Mouse (Mus musculus) MEL (cell line): ENCODE results near the gene Trim10. TPM values are rescaled to one million over a fixed set of nuclear protein-coding genes. Genes with fewer than 3 reads are reported as not detected.
A peak's percentile ranks its signal among the peaks of the same experiment; 100 is the strongest.

Experiments
- DNase-seq: peaks from one replicate; pipeline ENCODE4 v3.0.0; 2011; ENCODE audit warnings: low read depth, low spot score
- H3K27ac ChIP-seq: 2 replicates; pipeline ENCODE4 v1.5.1; 2012; ENCODE audit warnings: low read depth, mild to moderate bottlenecking, control low read depth, low read length, moderate library complexity; ENCODE audit not compliant: control insufficient read depth
- H3K27me3 ChIP-seq, 2 experiments: fragments of 150-350 bp in 1 of 2; sonication (generic) in 1 of 2; 2 replicates each; pipeline ENCODE4 v1.6.1; 2012; ENCODE audit warnings: low read length in 2 of 2, mild to moderate bottlenecking in 2 of 2, improper control_type of control experiment in 1 of 2, moderate library complexity in 1 of 2; ENCODE audit not compliant: insufficient read depth in 2 of 2, control insufficient read depth in 1 of 2
- H3K36me3 ChIP-seq, 2 experiments: 2 replicates each; pipeline ENCODE4 v1.6.1; 2012 to 2014; ENCODE audit warnings: low read length in 2 of 2, improper control_type of control experiment in 1 of 2, inconsistent platforms in 1 of 2, mild to moderate bottlenecking in 1 of 2; ENCODE audit not compliant: insufficient read depth in 2 of 2, control insufficient read depth in 1 of 2
- H3K4me1 ChIP-seq, 2 experiments: fragments of 150-350 bp in 1 of 2; sonication (generic) in 1 of 2; 2 replicates each; pipeline ENCODE4 v1.6.1; 2012; ENCODE audit warnings: low read length in 2 of 2, improper control_type of control experiment in 1 of 2, mild to moderate bottlenecking in 1 of 2; ENCODE audit not compliant: insufficient read depth in 2 of 2, control insufficient read depth in 1 of 2
- H3K4me3 ChIP-seq, 2 experiments: fragments of 150-350 bp in 1 of 2; sonication (generic) in 1 of 2; 2 replicates each; pipeline ENCODE4 v1.5.1; 2012; ENCODE audit warnings: low read depth in 2 of 2, low read length in 2 of 2, mild to moderate bottlenecking in 2 of 2, moderate library complexity in 2 of 2, control low read depth in 1 of 2, improper control_type of control experiment in 1 of 2; ENCODE audit not compliant: control insufficient read depth in 1 of 2, insufficient read depth in 1 of 2
- H3K79me2 ChIP-seq: 2 replicates; pipeline ENCODE4 v1.6.1; 2012; ENCODE audit warnings: mild to moderate bottlenecking, low read length, moderate library complexity; ENCODE audit not compliant: control insufficient read depth, poor library complexity, insufficient read depth
- H3K9ac ChIP-seq: 2 replicates; pipeline ENCODE4 v1.6.1; 2012; ENCODE audit warnings: low read depth, mild to moderate bottlenecking, control low read depth, low read length, moderate library complexity; ENCODE audit not compliant: control insufficient read depth, poor library complexity, severe bottlenecking
- H3K9me3 ChIP-seq: fragments of 150-350 bp; sonication (generic); replicated peaks from 2 replicates; pipeline ENCODE4 v1.6.1; 2012; ENCODE audit warnings: mild to moderate bottlenecking, low read length, improper control_type of control experiment, moderate library complexity; ENCODE audit not compliant: insufficient read depth
- CTCF ChIP-seq, 3 experiments: IDR thresholded peaks in 2 of 3; conservative IDR thresholded peaks in 1 of 3; 2 replicates each; pipeline ENCODE4 v1.5.1; 2011 to 2012; ENCODE audit warnings: low read length in 3 of 3, low read depth in 2 of 3, mild to moderate bottlenecking in 2 of 3, improper control_type of control experiment in 1 of 3, inconsistent platforms in 1 of 3, mixed read lengths in 1 of 3, moderate library complexity in 1 of 3; ENCODE audit not compliant: control insufficient read depth in 1 of 3, insufficient read depth in 1 of 3, poor library complexity in 1 of 3, severe bottlenecking in 1 of 3
- E2F4 ChIP-seq: IDR thresholded peaks from 2 replicates; pipeline ENCODE4 v1.6.1; 2011; ENCODE audit warnings: low read depth, low read length, improper control_type of control experiment, borderline replicate concordance
- ELF1 ChIP-seq: IDR thresholded peaks from 2 replicates; pipeline ENCODE4 v1.6.1; 2014; ENCODE audit warnings: low read depth, mild to moderate bottlenecking, inconsistent platforms, low read length, improper control_type of control experiment, moderate library complexity
- EP300 ChIP-seq, 2 experiments: IDR thresholded peaks; 2 replicates each; pipeline ENCODE4 v1.6.1; 2011; ENCODE audit warnings: improper control_type of control experiment in 2 of 2, low read length in 2 of 2, low read depth in 1 of 2, mild to moderate bottlenecking in 1 of 2
- ETS1 ChIP-seq: IDR thresholded peaks from 2 replicates; pipeline ENCODE4 v1.6.1; 2012; ENCODE audit warnings: low read depth, mild to moderate bottlenecking, inconsistent platforms, low read length, improper control_type of control experiment, moderate library complexity
- GABPA ChIP-seq: IDR thresholded peaks from 2 replicates; pipeline ENCODE4 v1.6.1; 2012; ENCODE audit warnings: low read depth, mild to moderate bottlenecking, inconsistent platforms, low read length, improper control_type of control experiment, moderate library complexity
- KAT2A ChIP-seq: conservative IDR thresholded peaks from 2 replicates; pipeline ENCODE4 v1.6.1; 2012; ENCODE audit warnings: low read depth, low read length, improper control_type of control experiment, inconsistent platforms
- MAFK ChIP-seq: IDR thresholded peaks from 2 replicates; pipeline ENCODE4 v1.6.1; 2011; ENCODE audit warnings: low read depth, mild to moderate bottlenecking, low read length, improper control_type of control experiment, borderline replicate concordance
- MAZ ChIP-seq: IDR thresholded peaks from 2 replicates; pipeline ENCODE4 v1.6.1; 2012; ENCODE audit warnings: low read depth, mild to moderate bottlenecking, inconsistent platforms, low read length, improper control_type of control experiment
- MEF2A ChIP-seq: IDR thresholded peaks from 2 replicates; pipeline ENCODE4 v1.6.1; 2014; ENCODE audit warnings: low read depth, mild to moderate bottlenecking, inconsistent platforms, low read length, improper control_type of control experiment; ENCODE audit not compliant: poor library complexity, insufficient replicate concordance, severe bottlenecking; ENCODE audit errors: extremely low read depth
- MXI1 ChIP-seq: IDR thresholded peaks from 2 replicates; pipeline ENCODE4 v1.6.1; 2011; ENCODE audit warnings: mild to moderate bottlenecking, low read depth, low read length, improper control_type of control experiment
- MYB ChIP-seq: IDR thresholded peaks from 2 replicates; pipeline ENCODE4 v1.6.1; 2011; ENCODE audit warnings: mild to moderate bottlenecking, low read depth, low read length, improper control_type of control experiment
- MYC ChIP-seq: IDR thresholded peaks from 2 replicates; pipeline ENCODE4 v1.6.1; 2011; ENCODE audit warnings: low read depth, mild to moderate bottlenecking, low read length, improper control_type of control experiment, moderate library complexity
- NRF1 ChIP-seq: IDR thresholded peaks from 2 replicates; pipeline ENCODE4 v1.6.1; 2014; ENCODE audit warnings: low read depth, mild to moderate bottlenecking, inconsistent platforms, low read length, improper control_type of control experiment, moderate library complexity; ENCODE audit not compliant: poor library complexity, insufficient read depth, severe bottlenecking
- RAD21 ChIP-seq: IDR thresholded peaks from 2 replicates; pipeline ENCODE4 v1.6.1; 2011; ENCODE audit warnings: mild to moderate bottlenecking, low read depth, low read length, improper control_type of control experiment
- RCOR1 ChIP-seq: IDR thresholded peaks from 2 replicates; pipeline ENCODE4 v1.6.1; 2012; ENCODE audit warnings: low read depth, mild to moderate bottlenecking, inconsistent platforms, low read length, improper control_type of control experiment
- SIN3A ChIP-seq: IDR thresholded peaks from 2 replicates; pipeline ENCODE4 v1.6.1; 2012; ENCODE audit warnings: low read length, improper control_type of control experiment, inconsistent platforms
- SMC3 ChIP-seq: IDR thresholded peaks from 2 replicates; pipeline ENCODE4 v1.6.1; 2011; ENCODE audit warnings: low read depth, low read length, improper control_type of control experiment
- TBP ChIP-seq: IDR thresholded peaks from 2 replicates; pipeline ENCODE4 v1.8.0; 2011; ENCODE audit warnings: low read depth, low read length, improper control_type of control experiment
- TCF12 ChIP-seq: IDR thresholded peaks from 2 replicates; pipeline ENCODE4 v1.6.1; 2014; ENCODE audit warnings: low read depth, mild to moderate bottlenecking, inconsistent platforms, low read length, improper control_type of control experiment, moderate library complexity
- UBTF ChIP-seq: IDR thresholded peaks from 2 replicates; pipeline ENCODE4 v1.6.1; 2012; ENCODE audit warnings: low read depth, mild to moderate bottlenecking, inconsistent platforms, low read length, improper control_type of control experiment, moderate library complexity, borderline replicate concordance; ENCODE audit not compliant: insufficient read depth
- USF1 ChIP-seq: IDR thresholded peaks from 2 replicates; pipeline ENCODE4 v1.6.1; 2014; ENCODE audit warnings: low read depth, mild to moderate bottlenecking, inconsistent platforms, low read length, improper control_type of control experiment, moderate library complexity
- ZC3H11A ChIP-seq: IDR thresholded peaks from 2 replicates; pipeline ENCODE4 v1.6.1; 2012; ENCODE audit warnings: low read depth, mild to moderate bottlenecking, inconsistent platforms, low read length, improper control_type of control experiment
- polyA plus RNA-seq, 2 experiments: library from polyadenylated mRNA; stranded (reverse) in 1 of 2; unstranded in 1 of 2; fragments of >175 nt in 1 of 2; fragments of >200 nt in 1 of 2; gene quantifications; 2 replicates each; pipeline versions ENCODE4 v1.2.1 to v1.2.4; 2012; ENCODE audit warnings: low replicate concordance in 2 of 2, low read depth in 1 of 2; ENCODE audit not compliant: insufficient read length in 2 of 2, insufficient read depth in 1 of 2, missing spikeins in 1 of 2
- total RNA-seq: library from RNA; depleted of rRNA; stranded (reverse); fragments of 300-350 nt; gene quantifications from 2 replicates; pipeline ENCODE4 v1.2.3, GENCODE M21; 2012

Gene Trim10
- total and polyA plus RNA-seq, 3 experiments, result 30.2 to 30.4 TPM; not detected in 1

GRCm38 (mm10) chr17:36900001-36900400 lies 30.6 kb downstream of the Trim10 start:
- Histone ChIP-seq H3K27me3 (no peaks in the 10 kb centered on the region; a peak in 3 of 4 replicates), H3K36me3 (no peaks in the 10 kb centered on the region), H3K4me1 (no peaks in the 10 kb centered on the region), H3K9ac (no peak overlapping the region), H3K4me3 (no peak overlapping the region), H3K79me2 (no peaks in the 10 kb centered on the region), H3K27ac (no peak overlapping the region), H3K9me3 (no peaks in the 10 kb centered on the region)
- TF ChIP-seq KAT2A, result no peak
- TF ChIP-seq EP300 (IDR thresholded peaks at IDR 0.05; ENCODE audit: low read depth in 1 of 2, low read length in 2 of 2), result no peak
- DNase-seq, result no peak

- Histone ChIP-seq H3K9ac (no peak overlapping the region), H3K4me1 (no peaks in the 10 kb centered on the region), H3K79me2 (no peaks in the 10 kb centered on the region), H3K4me3 (no peak overlapping the region), H3K27me3 (no peaks in the 10 kb centered on the region; a peak in 3 of 4 replicates), H3K36me3 (no peaks in the 10 kb centered on the region), H3K9me3 (no peaks in the 10 kb centered on the region), H3K27ac (no peak overlapping the region)
- DNase-seq, result no peak
- TF ChIP-seq RAD21, result peak; percentile 7
- no peak for TF ChIP-seq MAFK
- no peak for TF ChIP-seq ETS1
- TF ChIP-seq CTCF (IDR thresholded peaks at IDR 0.05 in 2 of 3, conservative IDR thresholded peaks at IDR 0.05 in 1 of 3; ENCODE audit: control insufficient read depth in 1 of 3, insufficient read depth in 1 of 3, low read depth in 2 of 3, low read length in 3 of 3, poor library complexity in 1 of 3, severe bottlenecking in 1 of 3), result peak in 2 of 3 experiments; percentile 5 to 32; a peak in 2 of 6 replicates
- TF ChIP-seq MEF2A, result no peak
- TF ChIP-seq SMC3, result peak; percentile 41
- TF ChIP-seq, all 39 proteins: peak for 3
Observed at GRCm38 (mm10) chr17:36900691-36901090, 31.3 kb downstream of the Trim10 start.

GRCm38 (mm10) chr17:36903651-36904050 lies 34.3 kb downstream of the Trim10 start:
- TF ChIP-seq CTCF (IDR thresholded peaks at IDR 0.05 in 2 of 3, conservative IDR thresholded peaks at IDR 0.05 in 1 of 3; ENCODE audit: control insufficient read depth in 1 of 3, insufficient read depth in 1 of 3, low read depth in 2 of 3, low read length in 3 of 3, poor library complexity in 1 of 3, severe bottlenecking in 1 of 3), result no peak
- TF ChIP-seq ZC3H11A, result no peak
- no peak for TF ChIP-seq RCOR1
- TF ChIP-seq SIN3A, result no peak
- TF ChIP-seq UBTF, result no peak
- TF ChIP-seq MYC, result no peak
- TF ChIP-seq NRF1, result no peak
- TF ChIP-seq TBP, result no peak
- TF ChIP-seq MAZ, result no peak
- TF ChIP-seq MXI1, result no peak
- no peak for TF ChIP-seq MYB
- TF ChIP-seq MEF2A, result no peak
- TF ChIP-seq TCF12, result no peak
- TF ChIP-seq GABPA, result no peak
- TF ChIP-seq ELF1, result no peak
- TF ChIP-seq E2F4, result no peak
- TF ChIP-seq USF1, result no peak
- TF ChIP-seq, all 39 proteins: peak for 0
- Histone ChIP-seq H3K79me2 (no peaks in the 10 kb centered on the region), H3K9ac (no peak overlapping the region), H3K9me3 (no peaks in the 10 kb centered on the region), H3K36me3 (no peaks in the 10 kb centered on the region), H3K4me1 (no peaks in the 10 kb centered on the region), H3K27me3 (no peaks in the 10 kb centered on the region; a peak in 3 of 4 replicates), H3K27ac (no peak overlapping the region), H3K4me3 (no peak overlapping the region)
- DNase-seq, result no peak
